Mouse (Mus musculus): Measurements from ENCODE around the gene Clec2h. TPM values are rescaled to one million over a fixed set of nuclear protein-coding genes. Genes with fewer than 3 reads are reported as not detected.

Clec2h gene
- polyA plus RNA-seq (2014; fragmentation: Illumina TruSeq; extraction: RNeasy Lipid Tissue Mini Kit (QIAGEN cat#74804); ENCODE audit: low read depth, low replicate concordance): not detected

DNA sequence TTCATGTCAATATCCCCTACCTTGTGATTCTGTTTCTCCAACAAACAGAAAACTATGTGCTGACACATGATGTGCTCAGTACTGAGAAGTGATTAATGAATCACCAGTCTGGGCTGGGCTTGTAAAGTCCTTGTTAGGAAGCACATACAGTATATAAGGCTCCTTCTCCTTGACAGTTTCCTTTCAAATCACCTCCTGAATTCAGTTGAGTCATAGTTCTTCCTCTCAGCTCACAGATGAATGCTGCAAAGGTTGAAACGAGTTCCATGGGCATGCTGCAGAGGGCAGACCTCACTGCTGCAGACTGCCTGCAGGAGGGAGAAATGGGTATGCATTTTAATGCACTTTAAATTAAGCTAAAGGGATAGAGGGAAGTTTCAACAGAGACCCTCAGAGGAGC is at the start of gene Clec2h:
TSS of gene Clec2h (plus strand) at position 180 of the 400 bp plus-strand sequence.

DNA sequence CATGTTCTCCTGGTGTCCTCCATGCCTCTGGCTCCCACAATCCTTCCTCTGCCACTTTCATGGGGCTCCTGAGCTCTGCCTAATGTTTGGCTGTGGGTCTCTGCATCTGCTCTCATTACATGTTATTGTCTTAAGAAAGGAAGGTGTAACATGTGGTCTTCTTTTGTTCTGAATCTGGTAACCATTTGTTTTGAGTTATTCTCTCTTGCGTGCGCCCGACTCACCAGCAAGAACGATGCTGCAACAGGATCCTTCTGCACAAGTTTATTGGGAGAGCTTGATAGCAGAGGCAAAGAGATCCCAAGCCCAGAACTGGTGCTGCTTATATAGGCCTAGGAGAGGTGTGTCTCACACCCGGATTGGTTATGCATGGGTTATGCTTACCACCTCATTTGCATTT is 38.8 kb upstream of the Clec2h start, which contains the start of gene Klrb1a:
TSS of gene Klrb1a (minus strand) at position 101 of the 400 bp plus-strand sequence.

DNA sequence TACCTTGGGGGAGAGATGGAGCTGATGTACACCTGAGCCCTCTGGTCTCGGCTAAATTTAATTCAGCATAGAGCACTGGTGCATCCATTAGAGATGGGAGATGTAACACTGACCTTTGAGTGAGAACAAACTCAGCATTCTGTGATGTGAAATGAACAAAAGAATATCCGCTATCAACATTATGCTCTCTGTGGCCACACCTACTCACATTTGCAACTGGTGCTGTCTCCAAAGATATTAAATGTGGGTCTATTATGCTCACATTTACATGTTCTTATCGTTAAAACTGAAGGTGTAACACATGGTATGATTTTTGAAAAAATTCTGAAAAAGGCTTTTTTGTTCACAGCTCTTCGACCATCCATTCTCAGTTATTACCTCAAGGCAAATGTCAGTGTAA is 60.8 kb downstream of the Clec2h start, which contains the start of gene Klrb1:
TSS of gene Klrb1 (minus strand) at position 101 of the 400 bp plus-strand sequence.

Other genes with a start within 250 kb of the Clec2h start
- gene Itfg2, start 237.5 kb upstream of the Clec2h start, polyA plus RNA-seq (2014; fragmentation: Illumina TruSeq; extraction: RNeasy Lipid Tissue Mini Kit (QIAGEN cat#74804); ENCODE audit: low read depth, low replicate concordance): 19.0 TPM
- gene Fkbp4, start 223.7 kb upstream of the Clec2h start, polyA plus RNA-seq (2014; fragmentation: Illumina TruSeq; extraction: RNeasy Lipid Tissue Mini Kit (QIAGEN cat#74804); ENCODE audit: low read depth, low replicate concordance): 373 TPM
- 3.1 TPM for gene Pzp, start 135.7 kb upstream of the Clec2h start, polyA plus RNA-seq (2014; fragmentation: Illumina TruSeq; extraction: RNeasy Lipid Tissue Mini Kit (QIAGEN cat#74804); ENCODE audit: low read depth, low replicate concordance)
- not detected for gene A2ml1, start 80.8 kb upstream of the Clec2h start, polyA plus RNA-seq (2014; fragmentation: Illumina TruSeq; extraction: RNeasy Lipid Tissue Mini Kit (QIAGEN cat#74804); ENCODE audit: low read depth, low replicate concordance)
- not detected for gene Klrb1a, start 38.9 kb upstream of the Clec2h start, polyA plus RNA-seq (2014; fragmentation: Illumina TruSeq; extraction: RNeasy Lipid Tissue Mini Kit (QIAGEN cat#74804); ENCODE audit: low read depth, low replicate concordance)
- not detected for gene Klrb1, start 60.7 kb downstream of the Clec2h start, polyA plus RNA-seq (2014; fragmentation: Illumina TruSeq; extraction: RNeasy Lipid Tissue Mini Kit (QIAGEN cat#74804); ENCODE audit: low read depth, low replicate concordance)
- gene Klrb1c, start 126.8 kb downstream of the Clec2h start, polyA plus RNA-seq (2014; fragmentation: Illumina TruSeq; extraction: RNeasy Lipid Tissue Mini Kit (QIAGEN cat#74804); ENCODE audit: low read depth, low replicate concordance): not detected
- gene Gm44511, start 163.9 kb downstream of the Clec2h start, polyA plus RNA-seq (2014; fragmentation: Illumina TruSeq; extraction: RNeasy Lipid Tissue Mini Kit (QIAGEN cat#74804); ENCODE audit: low read depth, low replicate concordance): not detected
- not detected for gene Klrb1b, start 163.9 kb downstream of the Clec2h start, polyA plus RNA-seq (2014; fragmentation: Illumina TruSeq; extraction: RNeasy Lipid Tissue Mini Kit (QIAGEN cat#74804); ENCODE audit: low read depth, low replicate concordance)
- gene Clec2i, start 225.2 kb downstream of the Clec2h start, polyA plus RNA-seq (2014; fragmentation: Illumina TruSeq; extraction: RNeasy Lipid Tissue Mini Kit (QIAGEN cat#74804); ENCODE audit: low read depth, low replicate concordance): not detected
- 0.39 TPM for gene BC035044, start 228.7 kb downstream of the Clec2h start, polyA plus RNA-seq (2014; fragmentation: Illumina TruSeq; extraction: RNeasy Lipid Tissue Mini Kit (QIAGEN cat#74804); ENCODE audit: low read depth, low replicate concordance)